Mouse (Mus musculus) left cerebral cortex, adult 9 months (tissue): Measurements from ENCODE around the gene Metap2.

ENCODE experiments used
- DNase-seq, 2 experiments: peaks; one replicate each; pipeline ENCODE4 v3.0.0; 2022; ENCODE audit warnings: low spot score in 2 of 2

Gene Metap2

GRCm38 (mm10) chr10:93911326-93911725, 14.4 kb upstream of the Metap2 start:
- DNase-seq: no peak

- DNase-seq: no peak
Measured at GRCm38 (mm10) chr10:93909811-93910446, 13.0 kb upstream of the Metap2 start.

DNA sequence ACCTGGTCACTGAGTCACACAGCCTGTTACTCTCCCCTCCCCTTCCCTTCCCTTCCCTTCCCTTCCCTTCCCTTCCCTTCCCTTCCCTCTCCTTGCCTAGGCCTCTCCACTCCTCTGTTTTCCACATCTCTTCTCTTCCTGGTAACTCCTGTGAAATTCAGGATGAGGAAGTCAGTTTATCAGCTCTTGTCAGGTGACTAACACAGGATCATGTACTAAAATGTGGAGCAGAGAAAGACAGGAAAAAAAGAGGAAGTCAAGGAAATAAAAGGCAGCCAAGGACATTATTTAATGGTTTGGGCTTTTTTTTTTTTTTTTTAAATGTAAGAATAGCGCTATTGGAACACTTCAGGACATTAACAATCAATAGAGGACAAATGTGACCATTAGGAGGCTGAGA, 12.1 kb upstream of the Metap2 start:
- DNase-seq: no peak

DNA sequence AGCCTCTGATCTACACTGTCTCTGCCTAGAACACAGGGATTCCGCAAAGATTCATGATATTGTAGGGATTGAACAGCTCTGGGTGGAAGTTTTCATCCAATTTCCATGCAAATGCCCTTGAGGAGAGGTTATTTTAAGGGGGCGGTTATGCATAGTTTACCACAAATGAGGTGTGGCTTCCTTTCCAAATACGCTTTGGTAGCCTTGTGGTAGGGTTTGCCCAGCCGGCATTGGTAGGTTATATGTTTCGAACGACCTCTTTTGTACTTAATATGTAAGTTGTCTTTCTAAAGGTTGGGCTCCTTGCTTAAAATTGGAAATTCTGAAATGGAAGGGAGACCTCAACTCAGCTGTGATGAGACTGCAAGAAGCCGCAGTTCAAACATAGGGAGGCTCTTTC, 11.6 kb upstream of the Metap2 start:
- DNase-seq: no peak

GRCm38 (mm10) chr10:93907376-93907775, 10.5 kb upstream of the Metap2 start:
- no peak for DNase-seq

DNA sequence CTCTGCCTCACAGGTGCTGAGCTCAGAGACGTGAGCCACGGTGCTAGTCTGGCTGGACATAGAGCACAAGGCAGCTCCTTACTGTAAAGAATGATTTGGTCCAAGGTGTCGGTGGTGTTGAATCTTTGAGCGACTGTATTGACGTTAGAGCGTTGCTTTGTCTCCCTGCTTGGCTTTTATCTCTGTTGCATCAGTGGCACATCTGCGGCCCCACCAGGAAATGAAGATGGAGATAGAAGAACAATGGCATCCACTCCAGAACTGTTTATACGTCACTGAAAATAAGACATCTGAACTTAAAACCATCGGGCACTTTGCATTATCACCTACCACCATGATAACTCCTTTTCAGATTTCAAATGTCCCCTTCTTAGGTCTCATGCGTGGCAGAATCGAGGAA, 3.0 kb upstream of the Metap2 start:
- no peak for DNase-seq

DNA sequence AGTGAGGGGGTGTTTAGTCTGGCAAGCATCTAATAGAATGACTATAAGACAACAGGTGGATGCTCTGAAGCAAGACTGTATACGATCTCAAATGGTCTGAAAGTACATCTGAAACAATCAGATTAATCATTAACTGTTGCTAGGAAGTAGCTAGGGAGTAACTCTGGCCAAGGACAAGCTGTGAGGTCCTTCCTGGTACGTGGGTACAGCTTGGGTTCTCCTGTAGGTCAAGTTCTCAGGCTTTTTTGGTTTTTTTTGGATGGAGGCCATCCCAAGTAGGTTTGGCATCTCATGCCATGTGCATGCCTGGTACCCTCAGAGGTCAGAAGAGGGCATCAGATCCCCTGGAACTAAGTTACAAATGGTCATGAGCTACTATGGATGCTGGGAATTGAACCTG, 2.4 kb upstream of the Metap2 start:
- DNase-seq: no peak

- no peak for DNase-seq
Measured at GRCm38 (mm10) chr10:93892551-93892950, 4.3 kb downstream of the Metap2 start.

DNA sequence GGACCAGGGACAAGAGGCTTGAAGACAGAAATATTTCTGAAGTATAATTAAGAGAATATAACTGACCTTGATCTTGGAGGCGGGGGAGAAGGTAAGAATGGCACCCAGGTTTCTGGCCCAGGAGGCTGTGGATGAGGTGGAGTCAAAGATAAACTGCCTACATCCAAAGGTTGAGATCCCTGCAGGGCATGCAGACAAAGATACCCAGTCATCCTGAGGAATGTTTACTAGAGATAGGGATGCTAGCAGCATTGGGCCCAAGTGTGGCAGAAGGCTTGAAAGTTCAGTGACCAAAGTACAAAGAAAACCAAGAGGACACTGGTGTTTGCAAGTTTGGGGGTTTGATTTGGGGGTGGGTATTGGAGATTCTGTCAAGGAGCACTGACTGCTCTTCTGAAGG, 5.9 kb downstream of the Metap2 start:
- no peak for DNase-seq

GRCm38 (mm10) chr10:93890565-93890964, 6.3 kb downstream of the Metap2 start:
- DNase-seq: no peak

DNA sequence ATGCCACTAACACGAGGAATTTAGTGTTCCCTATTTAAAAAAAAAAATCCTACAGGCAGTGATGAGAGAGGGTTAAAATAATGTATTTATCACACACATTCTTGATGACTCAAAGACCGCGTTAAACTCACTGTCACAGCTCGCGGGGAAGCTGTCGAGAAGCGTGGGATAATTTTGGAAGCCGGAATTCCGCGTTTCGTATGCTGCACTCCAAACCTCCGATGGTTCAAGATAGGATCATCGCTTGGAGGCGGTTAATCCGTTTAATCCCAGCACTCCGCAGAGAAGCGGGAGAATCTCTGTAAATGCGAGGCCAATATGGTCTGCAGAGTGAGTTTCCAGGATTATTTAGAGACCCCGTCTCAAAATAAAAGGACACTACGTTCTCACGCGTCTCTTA, 6.9 kb downstream of the Metap2 start:
- peak; percentile 25 to 60 for DNase-seq

GRCm38 (mm10) chr10:93889579-93889950, 7.3 kb downstream of the Metap2 start:
- DNase-seq: peak; percentile 63 to 85

GRCm38 (mm10) chr10:93888935-93889578, 7.8 kb downstream of the Metap2 start:
- peak in 1 of 2 experiments; percentile 46 for DNase-seq

DNA sequence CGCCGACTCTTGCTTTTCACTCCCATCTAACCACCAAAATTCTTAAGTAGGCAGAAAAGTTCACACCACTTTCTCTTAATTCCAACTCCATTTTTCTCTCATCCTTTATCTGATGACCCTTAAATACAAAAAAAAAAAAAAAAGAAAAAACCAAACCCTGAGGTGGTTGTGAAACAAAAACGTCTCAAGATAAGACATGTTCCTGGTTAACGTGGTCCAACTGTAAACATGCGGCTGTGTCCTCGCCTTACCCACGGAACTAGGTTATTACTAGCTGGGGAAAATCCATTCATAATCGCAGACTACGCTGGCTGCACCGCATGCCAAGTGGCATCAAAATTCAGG, 8.3 kb downstream of the Metap2 start:
- no peak for DNase-seq

GRCm38 (mm10) chr10:93885839-93886477, 10.9 kb downstream of the Metap2 start:
- DNase-seq: no peak

- DNase-seq: no peak
Measured at GRCm38 (mm10) chr10:93882738-93883364, 14.0 kb downstream of the Metap2 start.

GRCm38 (mm10) chr10:93881918-93882317, 15.0 kb downstream of the Metap2 start:
- no peak for DNase-seq

DNA sequence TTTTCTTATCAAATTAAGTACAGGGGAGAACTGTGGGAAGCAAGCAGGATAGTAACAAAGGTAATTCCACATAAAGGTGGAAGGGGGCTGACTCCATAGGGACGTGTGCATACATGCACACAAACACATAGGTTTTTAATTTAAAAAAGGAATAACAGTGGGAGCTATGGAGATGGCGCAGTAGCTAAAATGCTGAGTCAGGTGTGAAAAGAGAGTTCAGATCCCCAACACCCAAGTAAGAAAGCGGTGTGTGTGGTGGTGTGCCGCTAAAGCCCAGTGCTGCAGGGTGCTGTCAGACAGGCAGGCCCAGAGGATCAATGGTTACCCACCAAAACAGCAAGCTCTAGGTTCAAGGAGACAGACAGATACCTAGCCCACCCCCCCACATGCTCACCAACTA, 18.2 kb downstream of the Metap2 start:
- DNase-seq: no peak

DNA sequence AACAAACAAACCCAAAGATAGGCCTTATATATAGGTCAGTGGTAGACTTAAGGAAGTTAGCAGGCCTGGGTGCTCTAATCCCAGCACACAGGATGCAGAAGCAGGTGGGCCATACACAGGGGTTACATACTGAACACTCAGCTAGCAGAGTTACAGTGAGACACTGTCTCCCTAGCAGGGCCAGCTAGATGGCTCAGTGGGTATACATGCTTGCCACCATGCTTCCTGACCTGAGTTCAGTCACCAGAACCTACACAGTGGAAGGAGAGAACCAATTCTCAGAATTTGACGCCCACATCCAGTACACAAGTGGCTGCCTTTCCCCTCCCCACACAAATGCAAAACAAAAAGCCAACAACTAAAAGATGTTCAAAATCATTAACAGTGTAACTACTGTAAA, 20.1 kb downstream of the Metap2 start:
- DNase-seq: no peak

DNA sequence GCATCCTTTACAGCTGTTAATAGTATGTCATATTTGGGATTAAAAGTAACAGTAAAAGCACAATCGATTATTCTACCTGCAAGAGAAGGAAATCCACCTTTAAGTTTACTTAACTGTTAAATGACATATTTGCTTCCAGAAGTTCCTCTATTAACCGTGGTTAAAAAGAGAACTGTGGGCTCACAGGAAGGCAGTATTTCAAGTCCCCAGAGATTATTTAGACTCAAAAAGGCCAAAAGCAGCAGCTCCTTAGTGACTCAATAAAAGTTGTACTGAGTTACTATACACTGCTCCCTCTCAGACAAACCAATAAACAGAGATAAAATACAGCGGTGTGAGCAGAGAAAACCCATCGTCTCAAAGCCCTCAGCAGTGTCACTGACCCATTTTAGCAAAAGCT, 28.0 kb downstream of the Metap2 start:
- DNase-seq: no peak

DNA sequence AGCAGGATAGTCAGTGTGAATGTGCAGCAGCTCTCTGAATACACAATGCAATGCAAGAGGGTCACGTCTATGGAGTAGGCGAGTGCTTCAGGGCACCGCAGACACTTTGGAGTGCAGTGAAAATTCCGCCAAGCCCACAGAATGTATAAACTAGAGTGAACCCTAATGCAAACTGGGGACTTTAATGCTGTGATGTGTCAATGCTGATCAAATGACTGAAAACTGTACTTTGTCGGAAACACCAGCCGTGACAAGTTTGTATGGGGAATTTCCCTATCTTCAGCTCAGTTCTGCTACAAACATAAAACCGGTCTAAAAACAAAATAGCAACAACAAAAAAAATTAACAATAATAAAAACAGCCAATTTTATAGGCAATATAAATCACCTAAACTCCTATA, 28.5 kb downstream of the Metap2 start:
- no peak for DNase-seq

- no peak for DNase-seq
Measured at GRCm38 (mm10) chr10:93856095-93856494, 40.8 kb downstream of the Metap2 start.

DNA sequence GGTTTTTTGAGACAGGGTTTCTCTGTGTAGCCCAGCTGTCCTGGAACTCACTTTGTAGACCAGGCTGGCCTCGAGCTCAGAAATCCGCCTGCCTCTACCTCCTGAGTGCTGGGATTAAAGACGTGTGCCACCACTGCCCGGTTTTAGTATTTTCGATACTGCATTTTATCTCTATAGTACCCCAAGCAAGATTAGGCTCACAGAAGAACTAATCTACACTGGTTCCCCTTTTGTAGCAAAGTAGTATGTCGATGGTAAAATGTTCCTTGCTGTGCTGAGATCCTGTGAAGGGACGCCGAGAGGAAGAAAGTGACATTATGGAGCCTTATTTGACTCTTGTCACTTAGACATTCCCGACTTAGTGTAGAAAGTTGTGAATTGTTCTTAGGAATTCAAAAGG, 41.8 kb downstream of the Metap2 start:
- DNase-seq: no peak
